Mouse (Mus musculus) naive thymus-derived CD4-positive, alpha-beta T cell, adult 2 months (primary cell): Measurements from ENCODE around the gene Pold4.

Experiments
- DNase-seq: peaks from one replicate; pipeline ENCODE4 v3.0.0-alpha.2; 2011; ENCODE audit warnings: low read depth

Gene Pold4

GRCm38 (mm10) chr19:4268566-4269361 lies 37.1 kb downstream of the Pold4 start, which contains the start of gene Ssh3:
Gene Ssh3, minus strand, starts transcription at chr19:4269180.
- peak; percentile 83 for DNase-seq

GRCm38 (mm10) chr19:4270187-4270586 lies 38.5 kb downstream of the Pold4 start:
- no peak for DNase-seq

- DNase-seq = no peak
Observed at GRCm38 (mm10) chr19:4270972-4271371, 39.3 kb downstream of the Pold4 start.

GRCm38 (mm10) chr19:4279487-4279886 lies 47.8 kb downstream of the Pold4 start:
- DNase-seq = peak; percentile 59

- DNase-seq = no peak
Observed at GRCm38 (mm10) chr19:4280425-4280824, 48.7 kb downstream of the Pold4 start.

- DNase-seq = peak; percentile 92
Observed at GRCm38 (mm10) chr19:4282898-4283553, 51.3 kb downstream of the Pold4 start, which contains the start of gene Ankrd13d. Gene Ankrd13d, minus strand, starts transcription at chr19:4283137.
